Mouse (Mus musculus) spleen, postnatal 4 days (tissue): Measurements from ENCODE around the gene Cntnap5c.

ENCODE experiments used
- DNase-seq, 2 experiments: peaks; one replicate each; pipeline ENCODE4 v3.0.0; 2022; ENCODE audit warnings: low spot score in 2 of 2

Gene Cntnap5c

GRCm38 (mm10) chr17:58003322-58003721, 234.0 kb downstream of the Cntnap5c start:
- no peak for DNase-seq

GRCm38 (mm10) chr17:58004491-58004890, 235.1 kb downstream of the Cntnap5c start:
- DNase-seq, result no peak

GRCm38 (mm10) chr17:58041178-58041577, 271.8 kb downstream of the Cntnap5c start:
- DNase-seq, result no peak

GRCm38 (mm10) chr17:58045149-58045548, 275.8 kb downstream of the Cntnap5c start:
- no peak for DNase-seq

GRCm38 (mm10) chr17:58069912-58070311, 300.5 kb downstream of the Cntnap5c start:
- no peak for DNase-seq

- DNase-seq, result no peak
Observed at GRCm38 (mm10) chr17:58082676-58083075, 313.3 kb downstream of the Cntnap5c start.

GRCm38 (mm10) chr17:58104505-58104904, 335.1 kb downstream of the Cntnap5c start:
- no peak for DNase-seq

GRCm38 (mm10) chr17:58107901-58108300, 338.5 kb downstream of the Cntnap5c start:
- DNase-seq, result no peak

GRCm38 (mm10) chr17:58108335-58108734, 339.0 kb downstream of the Cntnap5c start:
- no peak for DNase-seq

- no peak for DNase-seq
Observed at GRCm38 (mm10) chr17:58187171-58187570, 417.8 kb downstream of the Cntnap5c start.

GRCm38 (mm10) chr17:58201148-58201547, 431.8 kb downstream of the Cntnap5c start:
- no peak for DNase-seq

- no peak for DNase-seq
Observed at GRCm38 (mm10) chr17:58268058-58268457, 498.7 kb downstream of the Cntnap5c start.

GRCm38 (mm10) chr17:58351310-58351709, 581.9 kb downstream of the Cntnap5c start:
- no peak for DNase-seq

- no peak for DNase-seq
Observed at GRCm38 (mm10) chr17:58356224-58356623, 586.9 kb downstream of the Cntnap5c start.

GRCm38 (mm10) chr17:58363582-58364267, 594.4 kb downstream of the Cntnap5c start:
- DNase-seq, result no peak

- DNase-seq, result no peak
Observed at GRCm38 (mm10) chr17:58370089-58370488, 600.7 kb downstream of the Cntnap5c start.

GRCm38 (mm10) chr17:58407769-58408168, 638.4 kb downstream of the Cntnap5c start:
- no peak for DNase-seq

- no peak for DNase-seq
Observed at GRCm38 (mm10) chr17:58408756-58409155, 639.4 kb downstream of the Cntnap5c start.

GRCm38 (mm10) chr17:58437443-58437842, 668.1 kb downstream of the Cntnap5c start:
- DNase-seq, result no peak
